Mouse (Mus musculus): Measurements from ENCODE around the gene Dag1. TPM values are rescaled to one million over a fixed set of nuclear protein-coding genes. Genes with fewer than 3 reads are reported as not detected.

The Dag1 gene
- total RNA-seq (2021), result 100 to 1,000 TPM; 170 to 229 TPM
- long read RNA-seq, experiment 1, full-length matches to known transcripts, result 27 of 83 reads
- long read RNA-seq, experiment 1, partial matches to known transcripts, result 2 of 83 reads
- long read RNA-seq, experiment 1, other reads (novel, unspliced or antisense), result 54 of 83 reads
- long read RNA-seq, experiment 2, full-length matches to known transcripts, result 28 of 60 reads
- long read RNA-seq, experiment 2, partial matches to known transcripts, result 2 of 60 reads
- long read RNA-seq, experiment 2, other reads (novel, unspliced or antisense), result 30 of 60 reads

GRCm38 (mm10) chr9:108263690-108264190 is at the start of gene Dag1:
Gene Dag1, minus strand, starts transcription at chr9:108263958.
- Histone ChIP-seq H3K27ac (peak within 1 kb of the TSS; percentile 99), H3K4me3 (peak within 1 kb of the TSS; percentile 96)
- intact Hi-C loops (cut with DNase I), result loop anchor here (2.0 to 5.0 kb wide), 2 partner anchors 15 to 41 kb away; no protein-coding TSS in a partner anchor
- TF ChIP-seq CTCF (IDR thresholded peaks at IDR 0.05), result no peak
- DNase-seq, result peak; percentile 100

- no peak for TF ChIP-seq CTCF (IDR thresholded peaks at IDR 0.05)
- H3K4me3 ChIP-seq, result peak overlapping the region; percentile 100
- H3K27ac ChIP-seq, result peak overlapping the region; percentile 100
- intact Hi-C loops (cut with DNase I), result no loop called here
- no peak for DNase-seq
Observed at GRCm38 (mm10) chr9:108308141-108308540, 44.4 kb upstream of the Dag1 start.

- intact Hi-C loops (cut with DNase I), result loop anchor here (2.0 kb wide), 1 partner anchor 42 kb away; no protein-coding TSS in a partner anchor
- peak overlapping the region; percentile 100 for H3K27ac ChIP-seq
- DNase-seq, result no peak
- no peak for TF ChIP-seq CTCF (IDR thresholded peaks at IDR 0.05)
- peak overlapping the region; percentile 100 for H3K4me3 ChIP-seq
Observed at GRCm38 (mm10) chr9:108307021-108307807, 43.5 kb upstream of the Dag1 start.

- intact Hi-C loops (cut with DNase I), result loop anchor here (2.0 kb wide), 1 partner anchor 42 kb away; no protein-coding TSS in a partner anchor
- Histone ChIP-seq H3K4me3 (peak overlapping the region; percentile 100), H3K27ac (peak overlapping the region; percentile 100)
- TF ChIP-seq CTCF (IDR thresholded peaks at IDR 0.05), result no peak
- peak; percentile 94 for DNase-seq
Observed at GRCm38 (mm10) chr9:108306571-108306980, 42.8 kb upstream of the Dag1 start.

GRCm38 (mm10) chr9:108305629-108306520 is 42.1 kb upstream of the Dag1 start, which contains the start of the genes Rhoa and Tcta:
Gene Rhoa, plus strand, starts transcription at chr9:108306129.
Gene Tcta, minus strand, starts transcription at chr9:108306160.
- peak; percentile 98 for DNase-seq
- TF ChIP-seq CTCF (IDR thresholded peaks at IDR 0.05), result no peak
- Histone ChIP-seq H3K4me3 (peak within 1 kb of the TSS; percentile 100), H3K27ac (peak within 1 kb of the TSS; percentile 100)
- intact Hi-C loops (cut with DNase I), result loop anchor here (2.0 kb wide), 1 partner anchor 43 kb away; no protein-coding TSS in a partner anchor

GRCm38 (mm10) chr9:108305170-108305569 is 41.4 kb upstream of the Dag1 start:
- peak; percentile 28 for DNase-seq
- intact Hi-C loops (cut with DNase I), result no loop called here
- TF ChIP-seq CTCF (IDR thresholded peaks at IDR 0.05), result no peak
- Histone ChIP-seq H3K27ac (peak overlapping the region; percentile 100), H3K4me3 (peak overlapping the region; percentile 100)

- Histone ChIP-seq H3K4me3 (peak overlapping the region; percentile 100), H3K27ac (peak overlapping the region; percentile 100)
- TF ChIP-seq CTCF (IDR thresholded peaks at IDR 0.05), result no peak
- intact Hi-C loops (cut with DNase I), result no loop called here
- no peak for DNase-seq
Observed at GRCm38 (mm10) chr9:108304716-108305115, 41.0 kb upstream of the Dag1 start.

GRCm38 (mm10) chr9:108301853-108302252 is 38.1 kb upstream of the Dag1 start:
- intact Hi-C loops (cut with DNase I), result no loop called here
- Histone ChIP-seq H3K4me3 (no peak overlapping the region), H3K27ac (no peak overlapping the region)
- no peak for DNase-seq
- no peak for TF ChIP-seq CTCF (IDR thresholded peaks at IDR 0.05)

GRCm38 (mm10) chr9:108296453-108297355 is 32.9 kb upstream of the Dag1 start, which contains the start of gene Amt:
Gene Amt, plus strand, starts transcription at chr9:108296853.
- DNase-seq, result no peak
- Histone ChIP-seq H3K4me3 (peak within 1 kb of the TSS; percentile 41; the same call in 1 of the 2 replicates), H3K27ac (no peak within 1 kb of the TSS)
- no peak for TF ChIP-seq CTCF (IDR thresholded peaks at IDR 0.05)
- intact Hi-C loops (cut with DNase I), result no loop called here

- no peak for DNase-seq
- intact Hi-C loops (cut with DNase I), result no loop called here
- no peak for TF ChIP-seq CTCF (IDR thresholded peaks at IDR 0.05)
- Histone ChIP-seq H3K27ac (peak overlapping the region; percentile 91), H3K4me3 (peak overlapping the region; percentile 79)
Observed at GRCm38 (mm10) chr9:108290773-108291172, 27.0 kb upstream of the Dag1 start.
